Mouse (Mus musculus): ENCODE data around the gene Pmp22. TPM values are rescaled to one million over a fixed set of nuclear protein-coding genes. Genes with fewer than 3 reads are reported as not detected.

The Pmp22 gene
- polyA plus RNA-seq, 1 experiment from 2014 or later: 191 TPM

GRCm38 (mm10) chr11:63110329-63110728, 18.5 kb upstream of the Pmp22 start:
- WGBS: 78% methylated on average over 3 of the region's 3 CpGs
- Histone ChIP-seq H3K9ac (no peak overlapping the region), H3K4me2 (replicated peaks) (no peak overlapping the region), H3K4me1 (peaks cover 13% of the 10 kb centered on the region), H3K27me3 (no peaks in the 10 kb centered on the region), H3K27ac (no peak overlapping the region), H3K9me3 (no peaks in the 10 kb centered on the region), H3K36me3 (no peaks in the 10 kb centered on the region), H3K4me3 (no peak overlapping the region)
- ATAC-seq (ENCODE audit: low FRiP score, low read depth): no peak

DNA sequence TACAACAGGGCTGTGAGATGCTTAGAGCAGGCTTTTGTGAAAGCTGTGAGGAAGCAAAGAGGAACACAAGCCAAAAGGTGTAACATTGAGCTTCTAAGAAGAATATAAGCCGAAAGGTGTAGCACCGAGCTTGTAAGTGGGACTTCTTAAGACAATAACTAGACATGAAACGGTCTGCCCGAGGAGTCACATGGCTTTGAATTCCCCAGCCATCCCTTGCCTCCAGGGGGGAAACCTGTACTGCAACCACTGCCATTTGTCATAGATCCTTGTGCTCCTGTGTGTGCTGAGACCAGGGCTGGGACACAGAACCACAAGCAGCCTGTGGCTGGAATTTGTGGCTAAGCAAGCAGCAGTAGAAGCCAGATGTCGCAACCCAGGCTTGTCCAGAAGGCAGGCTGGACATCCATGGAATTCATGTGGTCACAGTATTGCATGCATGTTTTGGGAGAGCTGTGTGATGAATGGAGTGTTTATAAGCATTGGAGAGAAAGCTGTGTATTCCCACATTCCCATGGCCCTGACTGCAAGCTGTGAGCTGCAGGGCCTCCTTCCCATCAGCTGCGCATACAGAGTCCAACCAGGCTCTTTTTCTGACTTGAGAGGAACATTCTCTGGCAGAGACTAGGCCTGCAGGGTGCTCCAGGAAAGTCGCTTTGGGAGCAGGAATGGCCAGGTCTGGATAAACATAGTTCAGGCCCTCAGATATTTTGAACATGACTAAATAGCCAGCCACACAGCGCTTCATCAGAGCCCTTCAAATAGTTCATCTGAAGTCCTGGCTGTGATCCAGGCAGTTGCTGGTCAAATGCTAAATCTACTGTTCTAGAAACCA, 13.8 kb upstream of the Pmp22 start:
- H3K9me3 ChIP-seq: no peaks in the 10 kb centered on the region
- H3K27me3 ChIP-seq: no peaks in the 10 kb centered on the region
- peak overlapping the region; percentile 63 for H3K27ac ChIP-seq
- no peak overlapping the region for H3K9ac ChIP-seq
- no peak overlapping the region for H3K4me2 ChIP-seq (replicated peaks)
- H3K36me3 ChIP-seq: no peaks in the 10 kb centered on the region
- H3K4me1 ChIP-seq: peaks cover 18% of the 10 kb centered on the region
- no peak overlapping the region for H3K4me3 ChIP-seq
- ATAC-seq (ENCODE audit: low FRiP score, low read depth): no peak
- 69% methylated on average over 8 of the region's 8 CpGs for WGBS

DNA sequence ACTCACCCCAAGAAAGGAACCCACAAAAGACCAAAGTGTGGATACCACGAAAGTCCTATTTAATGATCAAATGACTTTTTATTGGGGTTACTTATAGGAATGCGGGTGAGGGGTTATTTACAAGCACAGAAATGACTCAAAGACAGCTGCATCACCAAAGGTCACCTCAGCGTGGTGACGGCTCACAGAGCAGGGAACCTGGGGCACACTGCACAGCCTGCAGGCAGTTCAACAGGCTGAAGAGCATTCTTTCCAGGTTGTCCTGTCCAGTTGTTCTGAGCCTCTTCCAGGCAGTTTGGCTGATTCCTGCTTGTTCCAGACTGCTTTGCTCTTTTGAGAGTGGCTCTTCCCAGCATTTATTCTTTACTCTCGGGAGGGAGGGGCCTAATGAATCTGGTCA, 12.1 kb upstream of the Pmp22 start:
- Histone ChIP-seq H3K27ac (no peak overlapping the region), H3K4me2 (replicated peaks) (no peak overlapping the region), H3K9me3 (no peaks in the 10 kb centered on the region), H3K27me3 (no peaks in the 10 kb centered on the region), H3K4me1 (peaks cover 18% of the 10 kb centered on the region), H3K9ac (no peak overlapping the region), H3K36me3 (no peaks in the 10 kb centered on the region), H3K4me3 (no peak overlapping the region)
- WGBS: 75% methylated on average over 5 of the region's 5 CpGs
- no peak for ATAC-seq (ENCODE audit: low FRiP score, low read depth)

- H3K9me3 ChIP-seq: no peaks in the 10 kb centered on the region
- H3K27ac ChIP-seq: no peak overlapping the region
- ATAC-seq (ENCODE audit: low FRiP score, low read depth): no peak
- H3K4me1 ChIP-seq: peaks cover 22% of the 10 kb centered on the region
- no peak overlapping the region for H3K9ac ChIP-seq
- H3K4me3 ChIP-seq: no peak overlapping the region
- no peak overlapping the region for H3K4me2 ChIP-seq (replicated peaks)
- no peaks in the 10 kb centered on the region for H3K36me3 ChIP-seq
- 83% methylated on average over 1 of the region's 1 CpGs for WGBS
- H3K27me3 ChIP-seq: no peaks in the 10 kb centered on the region
Observed at GRCm38 (mm10) chr11:63117266-63117665, 11.5 kb upstream of the Pmp22 start.

- ATAC-seq (ENCODE audit: low FRiP score, low read depth): no peak
- H3K9ac ChIP-seq: no peak overlapping the region
- WGBS: 77% methylated on average over 7 of the region's 7 CpGs
Observed at GRCm38 (mm10) chr11:63119791-63120190, 9.0 kb upstream of the Pmp22 start.

DNA sequence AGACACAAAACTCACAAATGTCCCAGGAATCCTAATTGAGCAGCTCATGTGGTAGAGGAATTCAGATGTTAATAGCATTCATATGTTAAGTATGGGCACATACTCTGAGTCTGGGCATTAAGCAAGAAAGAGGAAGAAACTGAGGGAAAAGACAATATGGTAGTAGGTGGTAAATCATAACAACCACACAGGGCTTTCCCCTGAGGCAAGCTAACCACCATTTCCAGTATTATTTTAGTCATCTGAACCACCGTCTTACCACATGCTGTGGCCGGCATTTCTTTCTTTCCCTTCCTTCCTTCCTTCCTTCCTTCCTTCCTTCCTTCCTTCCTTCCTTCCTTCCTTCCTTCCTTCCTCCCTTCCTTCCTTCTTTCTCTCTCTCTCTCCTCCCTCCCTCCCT, 6.5 kb upstream of the Pmp22 start:
- Histone ChIP-seq H3K4me2 (replicated peaks) (no peak overlapping the region), H3K4me1 (peaks cover 27% of the 10 kb centered on the region), H3K9ac (no peak overlapping the region), H3K36me3 (no peaks in the 10 kb centered on the region), H3K4me3 (no peak overlapping the region), H3K9me3 (no peaks in the 10 kb centered on the region), H3K27ac (no peak overlapping the region; the same call in 1 of the 2 replicates), H3K27me3 (no peaks in the 10 kb centered on the region)
- 60% methylated on average over 2 of the region's 2 CpGs for WGBS
- no peak for ATAC-seq (ENCODE audit: low FRiP score, low read depth)

More at GRCm38 (mm10) chr11:63119791-63120190, 9.0 kb upstream of the Pmp22 start:
- Histone ChIP-seq H3K27me3 (no peaks in the 10 kb centered on the region), H3K9me3 (no peaks in the 10 kb centered on the region), H3K36me3 (no peaks in the 10 kb centered on the region), H3K27ac (no peak overlapping the region), H3K4me3 (no peak overlapping the region), H3K4me2 (replicated peaks) (no peak overlapping the region), H3K4me1 (peaks cover 29% of the 10 kb centered on the region)

- no peak for ATAC-seq (ENCODE audit: low FRiP score, low read depth)
- H3K27ac ChIP-seq: peak overlapping the region; percentile 28; the same call in 1 of the 2 replicates
- 24% methylated on average over 4 of the region's 4 CpGs for WGBS
- no peaks in the 10 kb centered on the region for H3K27me3 ChIP-seq
- H3K4me3 ChIP-seq: no peak overlapping the region
- no peaks in the 10 kb centered on the region for H3K9me3 ChIP-seq
- no peak overlapping the region for H3K4me2 ChIP-seq (replicated peaks)
- peaks cover 27% of the 10 kb centered on the region for H3K4me1 ChIP-seq
- H3K9ac ChIP-seq: no peak overlapping the region
- no peaks in the 10 kb centered on the region for H3K36me3 ChIP-seq
Observed at GRCm38 (mm10) chr11:63122776-63123350, 5.9 kb upstream of the Pmp22 start.

DNA sequence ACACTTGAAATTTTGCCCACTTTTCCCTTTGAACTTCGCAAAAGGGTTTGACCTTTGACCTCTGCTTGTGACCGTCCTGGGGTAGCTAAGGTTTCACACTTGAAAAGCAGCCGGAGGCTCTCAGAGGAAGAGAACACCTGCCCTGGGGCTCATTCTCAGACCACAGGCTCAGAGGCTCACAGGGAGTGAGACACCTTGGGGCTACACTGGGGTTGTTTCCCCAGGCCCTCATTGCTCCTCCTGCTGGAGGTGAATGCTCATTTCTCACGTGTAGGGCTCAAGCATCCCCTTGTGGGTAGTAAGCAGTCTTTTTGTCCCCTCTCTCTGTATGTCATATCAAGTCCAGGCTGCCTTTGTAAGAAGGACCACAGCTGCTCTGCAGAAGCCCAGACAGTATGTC, 4.5 kb upstream of the Pmp22 start:
- H3K9me3 ChIP-seq: no peaks in the 10 kb centered on the region
- H3K4me3 ChIP-seq: no peak overlapping the region
- peaks cover 34% of the 10 kb centered on the region for H3K4me1 ChIP-seq
- no peak for ATAC-seq (ENCODE audit: low FRiP score, low read depth)
- H3K27me3 ChIP-seq: peaks cover 12% of the 10 kb centered on the region
- 0 out of 2 replicates have a peak overlapping the region, but pooled peaks have one; percentile 23 for H3K27ac ChIP-seq
- H3K4me2 ChIP-seq (replicated peaks): no peak overlapping the region
- 9% methylated on average over 4 of the region's 4 CpGs for WGBS
- no peak overlapping the region for H3K9ac ChIP-seq
- H3K36me3 ChIP-seq: no peaks in the 10 kb centered on the region

DNA sequence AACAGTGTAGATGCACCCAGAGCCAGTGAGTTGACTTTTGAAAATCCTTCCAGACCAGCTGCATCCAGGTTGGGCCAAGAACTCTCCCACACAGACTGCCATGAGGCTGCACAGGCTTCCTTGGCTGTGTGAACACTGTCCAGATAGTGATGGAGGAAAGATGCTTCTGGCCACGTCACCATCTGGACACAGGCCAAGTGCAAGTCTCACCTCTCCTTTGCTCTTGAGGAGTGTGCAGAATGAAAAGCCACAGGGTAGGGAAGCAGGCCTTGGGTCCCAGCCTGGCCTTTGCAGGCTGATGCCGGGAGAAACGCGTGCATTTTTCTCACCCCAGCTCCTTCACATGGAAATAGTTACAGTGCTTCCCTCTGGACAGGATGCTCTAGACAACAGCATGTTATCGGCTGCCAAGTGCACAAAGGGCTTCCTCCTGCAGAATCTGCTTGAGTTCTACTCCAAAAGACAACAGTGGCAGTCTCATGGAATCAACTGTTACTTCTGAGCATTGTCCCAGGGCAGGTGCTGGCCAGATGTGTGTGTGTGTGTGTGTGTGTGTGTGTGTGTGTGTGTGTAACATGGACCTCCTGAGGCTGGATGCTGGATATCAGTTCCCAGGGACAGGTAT, 2.8 kb upstream of the Pmp22 start:
- Histone ChIP-seq H3K9me3 (no peaks in the 10 kb centered on the region), H3K27me3 (peaks cover 29% of the 10 kb centered on the region), H3K4me3 (no peak overlapping the region), H3K4me1 (peaks cover 49% of the 10 kb centered on the region), H3K27ac (0 out of 2 replicates have a peak overlapping the region, but pooled peaks have one; percentile 10), H3K4me2 (replicated peaks) (no peak overlapping the region), H3K36me3 (no peaks in the 10 kb centered on the region), H3K9ac (0 out of 2 replicates have a peak overlapping the region, but pooled peaks have one; percentile 31)
- 0 out of 2 replicates have a peak, but pooled peaks have one; percentile 13 for ATAC-seq (ENCODE audit: low FRiP score, low read depth)
- 42% methylated on average over 5 of the region's 5 CpGs for WGBS

DNA sequence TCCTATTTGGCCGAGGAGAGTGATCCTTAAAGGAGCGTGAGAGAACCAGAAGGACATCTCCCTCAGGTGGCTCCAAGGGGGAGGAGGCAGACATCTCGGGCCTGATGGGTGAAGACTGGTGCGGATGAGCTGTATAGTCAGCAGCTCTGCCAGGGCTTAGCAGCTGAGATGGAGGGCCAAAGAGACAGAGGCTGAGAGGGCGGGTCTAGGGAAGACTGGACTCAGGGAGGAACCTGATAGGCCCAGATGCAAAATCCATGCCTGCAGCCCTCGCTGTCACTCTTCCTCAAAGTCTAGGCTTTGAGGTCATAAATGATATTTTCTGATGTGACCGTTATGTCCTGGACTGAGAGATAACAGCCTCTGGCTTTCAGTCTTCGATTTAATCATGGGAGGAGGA, 1.8 kb upstream of the Pmp22 start:
- H3K4me3 ChIP-seq: no peak overlapping the region
- ATAC-seq (ENCODE audit: low FRiP score, low read depth): no peak
- H3K27me3 ChIP-seq: peaks cover 29% of the 10 kb centered on the region
- H3K4me1 ChIP-seq: peaks cover 57% of the 10 kb centered on the region
- H3K9me3 ChIP-seq: no peaks in the 10 kb centered on the region
- H3K4me2 ChIP-seq (replicated peaks): no peak overlapping the region
- H3K27ac ChIP-seq: no peak overlapping the region
- H3K9ac ChIP-seq: no peak overlapping the region
- 79% methylated on average over 8 of the region's 8 CpGs for WGBS
- H3K36me3 ChIP-seq: no peaks in the 10 kb centered on the region

- H3K4me1 ChIP-seq: peaks cover 57% of the 10 kb centered on the region
- no peak overlapping the region for H3K4me2 ChIP-seq (replicated peaks)
- no peaks in the 10 kb centered on the region for H3K9me3 ChIP-seq
- ATAC-seq (ENCODE audit: low FRiP score, low read depth): no peak
- peaks cover 29% of the 10 kb centered on the region for H3K27me3 ChIP-seq
- WGBS: 93% methylated on average over 4 of the region's 4 CpGs
- H3K36me3 ChIP-seq: no peaks in the 10 kb centered on the region
- no peak overlapping the region for H3K4me3 ChIP-seq
- no peak overlapping the region for H3K27ac ChIP-seq
- no peak overlapping the region for H3K9ac ChIP-seq
Observed at GRCm38 (mm10) chr11:63127513-63127912, 1.3 kb upstream of the Pmp22 start.

DNA sequence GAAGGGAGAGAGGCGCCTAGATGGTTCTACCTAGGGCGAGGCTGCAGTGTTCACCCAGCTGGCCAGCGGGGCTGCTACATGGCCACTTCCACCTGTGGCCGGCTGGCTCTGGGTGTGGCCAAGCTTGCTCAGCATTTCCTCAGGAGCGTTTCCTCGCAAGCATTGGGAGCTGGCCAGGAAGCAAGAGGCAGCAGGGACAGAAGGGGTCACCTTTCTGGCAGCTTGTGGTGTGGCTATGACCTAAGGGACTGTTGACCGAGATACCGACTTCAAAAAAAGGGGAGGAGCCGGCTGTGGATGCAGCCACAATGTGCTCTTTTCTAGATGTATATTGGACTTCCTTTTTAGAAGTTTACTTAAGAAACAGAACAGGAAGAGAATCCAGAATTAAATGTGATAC, 593 bp downstream of the Pmp22 start:
- peaks cover 57% of the 10 kb centered on the region for H3K4me1 ChIP-seq
- H3K36me3 ChIP-seq: peaks cover 4% of the 10 kb centered on the region
- whole genome bisulfite sequencing: 47% methylated on average over 9 of the region's 9 CpGs
- peaks cover 29% of the 10 kb centered on the region for H3K27me3 ChIP-seq
- H3K27ac ChIP-seq: no peak overlapping the region
- no peak overlapping the region for H3K4me3 ChIP-seq
- no peaks in the 10 kb centered on the region for H3K9me3 ChIP-seq
- H3K9ac ChIP-seq: no peak overlapping the region
- H3K4me2 ChIP-seq (replicated peaks): no peak overlapping the region
- no peak for ATAC-seq (ENCODE audit: low FRiP score, low read depth)
